Mouse (Mus musculus) c-Kit-negative CD71-positive TER-119-positive erythroid progenitor cells, embryonic 14.5 days (primary cell): Measurements from ENCODE around the gene Nacc2.

Experiments used
- DNase-seq: peaks from one replicate; pipeline ENCODE4 v3.0.0-alpha.2; 2013; ENCODE audit warnings: low read depth, low spot score

The Nacc2 gene

DNA sequence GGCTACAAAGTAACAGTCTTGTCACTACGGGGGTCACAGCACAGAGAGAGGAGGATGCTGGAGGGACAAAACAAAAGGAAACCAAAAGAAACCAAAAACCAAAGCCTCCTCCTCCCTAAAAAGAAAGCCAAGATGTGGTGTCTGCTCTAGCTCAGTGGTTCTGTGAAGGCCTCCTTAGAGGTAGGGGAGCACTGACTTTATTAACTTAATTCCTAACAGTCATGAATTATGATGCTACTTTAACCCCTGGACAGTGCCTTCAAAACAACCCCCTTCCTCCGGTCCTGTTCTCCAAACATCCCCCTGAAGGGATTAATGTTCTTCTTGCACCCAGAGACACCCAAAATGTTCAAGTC, 67.3 kb downstream of the Nacc2 start:
- no peak for DNase-seq

DNA sequence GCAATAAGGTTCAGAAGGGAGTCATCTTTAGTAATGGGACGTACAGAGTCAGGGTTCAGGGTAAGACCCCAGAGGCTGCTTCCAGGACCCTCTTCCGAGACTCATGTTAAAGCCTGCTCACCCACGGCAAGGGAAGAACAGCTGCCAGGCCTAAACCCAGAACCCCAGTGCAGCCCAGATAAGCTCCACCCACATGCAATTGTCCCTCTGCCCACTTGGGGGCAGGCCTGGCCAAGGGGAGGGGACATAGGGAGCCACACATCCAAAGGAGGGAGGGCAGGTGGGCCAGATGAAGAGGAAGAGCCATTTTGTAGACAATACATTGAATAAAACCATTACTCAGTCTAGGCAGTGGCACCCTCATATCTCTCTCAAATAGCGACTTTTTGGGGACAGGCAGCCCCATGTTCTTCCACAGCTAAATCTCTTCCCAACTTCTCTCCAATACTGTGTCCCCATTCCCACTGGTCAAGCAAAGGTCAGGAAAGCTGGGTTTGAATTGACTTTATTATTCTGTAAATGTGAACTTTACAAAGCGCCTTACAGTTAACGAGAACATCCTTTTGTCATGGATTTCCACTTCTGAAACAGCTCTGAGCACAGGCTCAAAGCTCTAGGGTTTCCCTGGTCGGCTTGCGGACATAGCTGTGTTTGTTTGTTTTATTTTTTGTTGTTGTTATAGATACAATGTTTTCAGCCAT, 67.8 kb downstream of the Nacc2 start:
- no peak for DNase-seq

DNA sequence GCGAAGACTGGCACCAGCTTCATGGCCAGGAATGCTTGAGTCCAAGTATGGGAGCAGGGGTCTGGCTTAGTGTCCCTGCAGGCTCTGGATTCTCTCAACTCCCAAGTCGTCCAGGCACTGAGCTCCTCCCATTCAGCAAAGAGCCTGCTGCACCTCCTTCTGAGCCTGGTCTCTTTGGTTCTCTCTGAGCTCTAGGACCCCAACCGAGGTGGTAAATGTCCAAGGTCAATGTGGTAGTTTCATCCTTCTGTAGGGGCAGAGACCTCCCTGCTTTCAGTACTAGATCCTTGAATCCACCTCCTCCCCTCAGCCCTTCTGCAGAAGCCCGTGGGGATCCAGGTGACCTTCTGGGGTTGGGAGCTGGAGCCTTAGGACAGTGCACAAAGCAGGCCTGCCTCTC, 70.2 kb downstream of the Nacc2 start:
- no peak for DNase-seq

DNA sequence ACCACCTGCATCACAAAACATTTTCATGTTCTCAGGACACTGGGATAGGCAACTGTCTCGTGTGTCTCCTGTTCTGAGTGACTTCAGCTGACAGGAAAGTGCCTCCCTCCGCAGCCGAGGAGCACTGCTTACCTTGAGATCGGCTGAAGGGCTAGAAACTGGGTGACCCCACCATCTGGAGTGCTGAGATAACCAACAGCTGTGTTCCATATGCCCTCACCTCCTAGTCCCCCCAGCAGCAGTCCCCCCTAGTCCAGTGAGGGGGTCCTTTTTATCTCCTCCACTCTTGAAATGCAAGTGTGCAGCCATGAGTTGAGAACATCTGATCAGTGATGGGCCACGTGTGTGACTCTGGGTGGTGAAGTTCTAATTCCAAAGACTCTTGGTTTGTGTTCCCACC, 74.2 kb downstream of the Nacc2 start:
- no peak for DNase-seq

DNA sequence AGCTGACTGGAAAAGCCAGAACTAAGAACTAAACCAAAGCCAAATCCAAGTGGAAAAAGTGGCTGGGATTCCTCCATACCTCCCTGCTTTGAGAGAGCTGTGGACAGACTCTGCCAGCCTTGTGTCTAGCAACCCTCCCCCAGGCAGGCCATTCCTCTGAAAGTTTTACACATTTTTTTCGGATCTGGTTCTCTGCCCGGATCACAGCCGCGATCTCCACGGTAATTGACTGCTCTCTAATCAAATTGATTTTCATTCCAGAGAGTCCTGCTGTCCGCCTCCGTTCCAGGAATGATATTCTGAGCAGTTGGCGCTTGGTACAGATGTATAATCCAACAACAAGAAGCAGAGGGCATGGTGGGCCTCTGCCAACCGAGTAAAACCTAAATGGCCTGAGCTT, 78.8 kb downstream of the Nacc2 start:
- DNase-seq: no peak

DNA sequence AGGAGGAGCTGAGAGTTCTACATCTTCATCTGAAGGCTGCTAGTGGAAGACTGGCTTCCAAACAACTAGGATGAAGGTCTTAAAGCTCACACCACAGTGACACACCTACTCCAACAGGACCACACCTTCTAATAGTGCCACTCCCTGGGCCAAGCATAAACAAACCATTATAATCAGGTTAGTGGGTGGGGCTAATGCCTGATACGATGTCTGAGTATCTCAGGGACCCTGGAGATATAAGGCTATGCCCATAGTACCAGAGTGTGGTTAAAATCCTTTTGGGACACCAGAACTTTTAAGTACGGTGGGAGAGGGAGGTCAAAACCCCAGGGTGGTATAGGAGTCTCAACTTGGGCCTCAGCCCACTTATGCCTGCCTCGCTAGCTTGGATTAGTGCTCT, 80.4 kb downstream of the Nacc2 start:
- DNase-seq: no peak

DNA sequence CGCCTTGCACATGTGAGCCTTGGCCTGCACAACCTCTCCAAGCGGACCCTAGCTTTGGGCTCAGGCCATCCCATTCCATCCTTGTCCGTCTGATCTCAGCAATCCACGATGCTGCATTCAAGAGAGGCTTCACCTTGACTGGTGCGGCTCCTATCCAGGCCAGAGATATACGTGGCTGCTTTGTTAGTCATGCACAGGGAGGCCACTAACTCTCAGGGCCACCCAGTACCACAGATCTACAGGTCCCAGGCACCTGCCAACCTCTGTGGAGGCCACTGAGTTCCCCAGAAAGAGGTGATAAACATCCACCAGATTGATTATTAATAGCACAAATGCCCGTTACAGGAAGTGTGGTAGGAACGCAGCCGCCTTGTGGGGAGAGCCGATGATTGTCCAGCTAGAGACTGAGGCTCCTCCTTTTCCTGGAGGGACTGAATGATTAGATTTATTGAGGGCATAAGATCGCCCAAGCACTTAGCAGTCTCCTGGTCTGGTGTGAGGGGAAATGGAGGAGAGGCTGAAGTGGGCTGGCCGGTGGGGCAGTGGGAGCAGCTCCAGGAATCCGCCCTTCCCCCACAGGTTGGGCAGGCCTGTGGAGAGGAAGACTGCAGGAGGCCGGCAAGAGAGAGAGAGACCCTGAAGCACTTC, 81.7 kb downstream of the Nacc2 start:
- no peak for DNase-seq

DNA sequence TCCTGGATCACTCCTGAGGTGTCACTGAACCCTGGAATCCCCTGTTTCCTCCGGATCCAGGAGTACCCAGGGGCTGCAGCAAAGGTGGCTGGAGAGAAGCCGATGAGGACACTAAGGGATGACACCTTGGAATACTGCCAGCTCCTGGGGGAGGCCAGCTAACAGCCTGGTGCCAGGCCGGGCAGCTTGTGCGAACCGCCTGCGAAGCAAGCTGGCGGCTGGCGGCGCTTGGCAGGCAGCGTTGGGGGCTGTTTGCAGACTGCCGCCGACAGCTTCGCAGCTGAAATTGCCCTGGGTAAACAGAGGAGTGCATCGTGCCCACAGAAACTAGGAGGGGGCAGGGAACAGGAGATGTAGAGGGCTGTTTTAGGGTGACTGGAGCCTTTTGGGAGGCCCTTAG, 83.1 kb downstream of the Nacc2 start:
- no peak for DNase-seq

DNA sequence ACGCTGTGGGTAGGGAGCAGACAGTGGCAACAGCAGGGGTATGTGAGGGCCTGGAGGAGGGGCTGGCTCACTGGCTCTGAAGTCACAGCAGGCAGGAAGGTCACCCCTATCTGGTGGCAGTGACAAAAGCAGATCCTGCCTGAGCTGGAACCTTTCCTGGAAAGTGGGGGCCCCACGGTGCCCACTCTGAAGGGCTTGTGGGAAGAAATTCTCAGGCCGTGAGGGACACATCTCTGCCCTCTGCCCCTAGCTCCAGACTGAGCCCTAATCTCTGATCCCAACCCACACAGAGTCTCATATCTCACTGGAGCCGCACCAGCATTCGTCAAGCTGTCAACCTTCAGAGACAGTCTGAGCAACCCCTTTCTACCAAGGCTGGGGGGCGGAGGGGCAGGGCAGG, 85.6 kb downstream of the Nacc2 start:
- no peak for DNase-seq

DNA sequence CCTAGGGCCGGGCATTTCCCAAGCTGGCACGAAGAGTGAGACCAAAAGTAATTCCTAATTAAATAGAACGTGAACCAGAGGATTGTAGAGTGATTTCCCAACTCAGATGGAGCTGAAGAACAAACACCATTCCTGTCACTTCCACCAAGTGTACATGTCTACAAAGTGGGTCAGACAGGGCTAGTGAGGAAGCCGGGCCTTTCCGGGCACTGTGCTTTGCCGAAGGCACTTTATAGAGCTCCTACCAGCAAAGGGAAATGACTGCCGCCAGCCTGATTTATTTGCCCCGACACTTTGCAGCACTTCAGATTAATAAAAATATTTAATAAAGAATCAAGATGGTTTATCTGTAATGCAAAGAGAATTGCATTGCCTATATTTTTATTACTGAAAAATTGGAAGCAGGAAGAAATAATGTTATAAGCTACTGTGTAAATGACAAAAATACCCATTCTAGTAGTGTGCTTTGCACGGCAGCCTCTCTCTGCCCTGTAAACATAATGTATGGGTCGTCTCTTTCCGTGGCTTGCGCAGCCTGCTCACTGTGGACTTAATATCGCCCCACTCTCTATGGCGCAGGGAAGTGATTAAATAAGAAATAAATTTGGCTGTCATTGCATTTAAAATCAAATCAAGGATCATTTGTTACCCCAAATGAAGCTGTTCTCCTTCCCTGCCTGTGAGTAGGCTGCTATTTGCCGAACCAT, 88.5 kb downstream of the Nacc2 start:
- DNase-seq: no peak

DNA sequence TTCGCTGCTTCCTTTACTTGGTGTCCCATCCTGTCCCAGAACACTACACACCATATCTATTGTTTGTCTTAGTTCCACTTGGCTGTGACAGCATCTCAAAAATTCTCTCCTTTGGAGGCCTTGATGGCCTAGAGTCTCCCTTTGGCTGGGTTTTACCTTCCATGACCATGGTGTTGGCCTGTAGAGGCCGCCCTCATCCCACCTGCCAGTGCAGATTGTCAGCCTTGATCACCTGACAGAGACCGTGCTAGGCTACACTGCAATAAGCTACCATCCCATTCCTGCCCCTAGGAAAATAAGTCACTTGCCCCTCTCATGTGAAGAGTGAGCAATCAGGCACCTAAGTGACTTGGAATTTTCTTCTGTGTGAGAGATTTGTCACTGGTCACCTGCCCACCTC, 92.7 kb downstream of the Nacc2 start:
- DNase-seq: no peak

DNA sequence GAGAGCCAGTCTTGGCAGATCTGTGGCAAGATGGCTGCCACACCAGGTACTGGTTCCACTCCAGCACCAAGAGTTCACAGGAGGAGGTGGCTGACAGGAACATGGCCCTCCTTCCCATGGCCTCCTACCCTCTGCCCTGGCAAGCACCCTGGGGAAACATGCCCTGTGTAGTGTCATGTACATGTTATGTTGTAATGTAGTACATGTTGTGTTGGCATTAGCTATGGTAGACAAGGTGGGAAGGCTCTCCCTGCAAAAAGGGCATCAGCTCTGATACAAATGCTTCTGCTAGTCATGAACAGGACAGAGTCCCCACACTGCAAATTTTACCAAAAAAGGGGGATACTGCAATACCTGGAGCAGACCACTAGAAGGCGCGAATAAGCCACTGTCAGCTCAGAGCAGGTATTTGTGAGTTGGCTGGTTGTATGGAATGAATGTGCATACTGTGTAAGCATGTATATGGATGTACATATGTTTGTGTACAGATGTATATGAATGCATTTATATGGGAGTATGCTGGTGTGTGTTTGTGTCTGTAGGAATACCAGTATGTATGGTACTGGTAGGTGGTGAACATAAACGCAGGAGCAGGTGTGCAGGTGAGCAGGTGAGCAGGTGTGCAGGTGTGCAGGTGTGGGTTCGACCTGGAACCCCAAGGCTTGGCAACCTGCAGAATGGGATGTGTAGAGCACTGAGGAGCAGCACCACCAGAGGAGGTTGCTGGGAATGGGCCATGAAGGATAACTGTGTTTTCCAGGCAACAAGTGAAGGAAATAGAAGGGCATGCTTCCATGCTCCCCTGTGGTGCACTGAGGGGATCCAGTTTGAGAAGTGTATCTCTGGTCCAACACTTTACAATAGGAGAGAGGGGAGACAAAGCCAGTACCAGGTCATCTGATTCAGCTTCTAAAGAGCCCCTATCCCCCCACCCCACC, 98.6 kb downstream of the Nacc2 start:
- peak; percentile 59 for DNase-seq

DNA sequence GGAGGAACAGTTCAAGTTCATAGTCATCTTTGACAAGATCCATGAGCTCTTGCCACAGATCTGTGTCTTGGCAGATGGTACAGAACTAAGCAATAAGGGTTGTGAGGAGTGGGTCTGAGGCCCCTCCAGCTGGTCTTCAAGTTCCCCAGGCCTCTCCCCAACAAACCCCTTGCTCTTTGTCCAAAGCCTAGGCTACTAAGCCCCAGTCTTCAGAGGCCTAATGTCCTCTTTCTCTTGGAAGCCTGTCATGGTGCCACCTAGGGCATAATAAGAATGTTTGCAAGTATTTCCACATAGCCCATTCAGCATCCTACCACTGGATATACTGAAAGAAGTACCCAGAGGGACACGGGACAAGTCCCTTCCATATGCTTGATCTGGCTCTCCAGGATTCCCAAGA, 100.4 kb downstream of the Nacc2 start:
- DNase-seq: no peak

DNA sequence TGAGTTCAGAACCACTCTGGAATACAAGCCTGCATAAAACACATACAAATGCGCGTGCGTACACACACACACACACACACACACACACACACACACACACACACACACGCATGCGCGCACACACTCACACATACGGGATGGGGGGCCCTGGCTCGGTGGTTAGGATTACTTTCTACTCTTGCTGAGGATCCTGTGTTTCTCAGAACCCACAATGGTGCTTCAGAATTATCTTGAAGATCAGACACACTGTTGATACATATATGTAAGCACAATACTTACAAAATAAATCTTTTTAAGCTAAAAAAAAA, 100.8 kb downstream of the Nacc2 start:
- no peak for DNase-seq

DNA sequence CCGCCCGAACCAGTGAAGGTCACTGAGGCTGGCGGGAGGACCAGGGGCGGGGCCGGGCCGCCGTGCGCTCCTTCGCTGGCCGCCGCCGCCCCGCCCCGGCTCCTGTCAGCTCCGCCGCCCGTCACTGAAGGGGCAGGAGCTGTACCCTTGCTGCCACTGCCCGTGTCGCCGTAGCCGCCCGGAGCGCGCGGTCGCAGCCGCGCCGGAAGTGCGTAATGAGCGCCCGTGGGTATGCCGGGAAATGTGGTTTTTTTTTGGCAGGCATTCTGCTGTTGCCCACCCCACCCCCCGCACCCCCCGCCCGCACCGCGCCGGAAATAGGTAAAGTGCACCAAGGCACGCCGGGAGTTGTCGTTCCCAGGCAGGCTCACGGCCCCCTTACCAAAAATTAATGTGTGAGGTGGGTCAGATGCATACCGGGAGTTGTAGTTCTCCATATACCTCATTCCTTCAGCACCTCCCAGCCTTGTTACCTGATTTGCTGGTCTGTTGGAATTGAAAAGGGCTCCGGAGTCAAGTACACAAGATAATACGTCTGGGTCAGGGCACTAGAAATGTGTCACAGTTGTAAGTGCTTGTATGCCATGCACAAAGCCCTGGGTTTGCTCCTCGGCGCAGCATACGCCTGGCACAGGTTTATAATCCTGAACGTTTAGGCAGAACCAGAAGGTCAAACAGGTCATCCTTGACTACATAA, 101.3 kb downstream of the Nacc2 start, which contains the start of gene Ubac1:
Ubac1 (minus strand) TSS at position 187 of the 697 bp plus-strand sequence.
- peak; percentile 82 for DNase-seq

DNA sequence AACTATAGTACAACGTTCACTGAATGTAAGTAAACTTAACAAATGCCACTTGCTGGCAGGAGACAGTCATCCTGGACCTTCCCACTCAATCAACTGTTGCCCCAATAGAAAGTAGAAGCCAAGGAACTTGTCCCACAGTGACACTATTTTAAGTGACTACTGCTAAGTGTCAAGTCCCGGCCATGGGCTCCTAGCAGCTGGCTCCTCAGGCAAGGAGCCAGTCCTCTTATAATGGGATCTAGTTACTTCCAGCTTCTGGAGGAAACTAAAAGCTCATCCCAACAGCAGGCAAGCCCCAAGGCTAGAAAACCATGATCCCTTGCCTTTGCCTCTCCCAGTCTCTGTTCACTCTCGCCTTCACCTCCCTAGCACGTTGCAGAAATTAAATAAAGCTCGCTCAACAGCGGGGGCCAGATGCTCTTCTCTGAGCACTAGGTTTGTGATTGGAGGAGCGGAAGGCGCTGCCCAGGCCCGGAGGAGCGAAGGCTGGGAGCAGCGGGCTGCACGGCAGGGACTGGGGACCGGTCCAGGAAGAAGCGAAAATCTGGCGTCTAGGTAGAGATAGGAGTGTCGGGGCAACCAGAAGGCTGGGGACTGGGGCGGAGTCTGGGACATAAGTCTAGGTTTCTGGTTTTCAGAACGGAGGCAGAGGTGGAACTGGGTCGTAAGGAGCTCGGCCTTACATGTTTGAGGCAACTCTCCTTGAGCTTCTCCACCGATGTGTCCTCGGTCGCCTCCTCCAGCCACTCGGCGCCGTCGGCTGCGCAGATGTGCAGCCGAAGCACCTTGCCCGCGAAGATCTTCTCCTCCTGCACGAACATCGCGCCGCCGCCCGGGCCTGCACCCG, 102.1 kb downstream of the Nacc2 start:
- peak; percentile 53 for DNase-seq

DNA sequence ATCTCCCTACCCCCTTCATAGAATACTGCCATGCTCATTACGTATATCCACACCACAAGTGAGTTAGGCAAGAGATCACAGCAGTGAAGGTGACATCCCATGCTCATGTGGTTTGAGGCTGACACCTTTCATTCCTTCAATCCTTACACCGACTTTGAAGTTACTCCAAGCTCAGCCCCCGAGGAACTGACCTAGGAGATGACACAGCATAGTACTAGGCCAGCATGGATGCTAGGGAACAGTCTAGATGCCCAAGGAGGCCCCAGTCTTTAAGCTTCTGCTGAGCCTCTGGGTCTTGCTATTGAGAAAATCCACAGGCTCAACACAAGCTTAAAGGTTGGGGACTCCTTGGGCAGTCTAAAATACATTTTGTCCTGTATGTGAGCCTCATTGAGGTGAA, 103.1 kb downstream of the Nacc2 start:
- peak; percentile 66 for DNase-seq

DNA sequence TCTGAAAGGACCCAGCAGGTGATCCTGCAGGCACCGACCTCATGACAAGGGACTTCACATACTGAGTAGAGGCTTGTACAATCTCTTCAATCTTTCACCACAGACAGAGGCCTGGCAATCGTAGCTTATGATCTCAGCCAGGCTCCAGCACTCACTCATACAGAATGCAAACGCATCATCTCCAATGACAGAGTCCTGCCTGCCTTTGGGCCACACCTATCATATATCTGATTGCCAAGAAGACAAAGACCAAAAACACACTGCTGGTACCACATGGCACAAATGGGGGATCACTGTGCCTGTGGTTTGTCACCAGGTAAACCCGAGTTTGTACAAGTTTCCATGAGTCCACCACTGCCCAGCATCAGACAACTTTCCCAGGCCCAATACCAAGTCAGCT, 105.7 kb downstream of the Nacc2 start:
- DNase-seq: peak; percentile 46

DNA sequence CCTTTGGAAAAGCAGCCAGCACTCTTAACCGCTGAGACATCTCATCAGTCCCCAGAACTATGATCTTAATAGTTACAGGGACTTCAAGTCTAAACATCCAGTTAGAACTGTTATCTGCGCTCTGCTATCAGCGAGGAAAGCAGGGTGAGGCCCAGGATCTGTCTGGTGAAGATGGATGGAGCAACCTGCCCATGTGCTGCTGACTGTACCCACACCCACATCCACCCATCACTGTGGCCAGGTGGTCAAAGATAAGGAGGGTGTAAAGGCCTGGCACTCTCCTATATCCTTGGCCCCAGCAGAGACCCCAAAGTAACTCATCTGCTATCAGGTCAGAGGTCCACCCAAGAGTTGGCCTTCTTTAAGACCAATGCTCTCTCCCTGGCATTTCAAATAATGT, 109.3 kb downstream of the Nacc2 start:
- DNase-seq: peak; percentile 86

DNA sequence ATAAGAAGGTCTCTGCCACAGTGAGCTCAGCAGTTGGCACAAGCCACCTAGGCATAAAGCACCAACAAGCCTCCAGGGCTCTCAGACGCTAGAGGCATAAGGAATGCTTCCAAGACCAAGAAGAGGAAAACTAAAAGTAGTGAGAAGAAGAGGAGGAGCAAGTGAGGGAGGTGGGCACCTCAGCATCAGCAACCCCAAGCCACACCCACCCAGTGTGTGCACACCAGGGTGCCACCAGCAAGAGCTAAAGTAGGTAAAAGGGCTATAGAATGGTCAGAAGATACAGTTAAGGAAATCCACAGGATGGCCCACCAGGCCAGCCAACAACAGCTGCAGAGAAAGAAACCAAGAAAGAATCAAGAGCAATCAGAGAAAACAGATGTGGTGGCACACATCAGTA, 111.6 kb downstream of the Nacc2 start:
- no peak for DNase-seq
